Mouse (Mus musculus): ENCODE results near the gene Nup98.

DNA sequence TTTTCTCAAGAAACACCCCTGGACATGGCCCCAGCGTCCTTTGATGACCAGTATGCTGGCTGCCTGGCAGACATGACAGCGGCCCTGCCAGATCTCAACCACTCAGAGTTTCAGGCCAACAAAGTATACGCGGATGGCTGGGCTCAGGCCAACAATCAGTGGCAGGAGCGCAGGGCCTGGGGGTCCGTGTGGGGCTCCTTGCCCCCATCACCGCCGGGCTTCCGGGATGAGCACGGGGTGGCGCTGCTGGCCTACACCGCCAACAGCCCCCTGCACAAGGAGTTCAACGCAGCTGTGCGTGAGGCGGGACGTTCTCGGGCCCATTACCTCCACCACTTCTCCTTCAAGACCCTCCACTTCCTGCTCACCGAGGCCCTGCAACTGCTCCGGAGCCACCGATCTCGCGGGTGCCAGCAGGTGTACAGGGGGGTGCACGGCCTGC lies 103.3 kb downstream of the Nup98 start:
- no peak for TF ChIP-seq CTCF (IDR thresholded peaks at IDR 0.05; ENCODE audit: control insufficient read depth, insufficient read depth, insufficient read length)
- TF ChIP-seq MYOG (IDR thresholded peaks at IDR 0.05; ENCODE audit: control insufficient read depth, extremely low read depth, insufficient read length) = no peak

Measured in C2C12 (cell line).